Mouse (Mus musculus) kidney, adult 2 months (tissue): ENCODE data around the gene 2510009E07Rik.

Experiments
- CTCF ChIP-seq: fragments of 200-500 bp; conservative IDR thresholded peaks from 2 replicates; pipeline ENCODE4 v1.5.1; 2011; ENCODE audit warnings: low read depth, mild to moderate bottlenecking, control low read depth, low read length, moderate library complexity, mixed read lengths; ENCODE audit not compliant: insufficient read depth, insufficient read length
- POLR2A ChIP-seq: fragments of 200-500 bp; IDR thresholded peaks from one replicate; pipeline ENCODE4 v1.6.1; 2011; ENCODE audit warnings: low read depth, low read length, control low read depth

DNA sequence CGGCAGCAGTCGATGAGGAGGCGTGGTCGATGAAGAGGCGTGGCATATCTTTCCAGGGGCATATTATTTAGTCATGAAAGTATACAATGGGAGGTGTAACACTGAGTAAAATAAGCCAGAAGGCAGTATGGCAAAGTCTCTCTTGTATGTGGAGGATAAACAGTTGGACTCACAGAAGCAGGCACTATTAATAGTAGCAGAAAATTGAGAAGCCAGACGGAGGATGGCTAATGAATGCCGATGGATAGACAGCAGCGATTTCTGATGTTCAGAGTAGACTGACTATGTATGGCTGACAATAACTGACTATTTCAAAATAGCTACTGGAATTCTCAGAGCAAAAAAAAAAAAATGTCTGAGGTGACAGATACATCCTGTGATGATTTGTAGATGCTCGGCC, 38.5 kb downstream of the 2510009E07Rik start:
- TF ChIP-seq POLR2A, result no peak
- TF ChIP-seq CTCF, result no peak
